Comparison of ENCODE assay signal across 16 mouse cellular contexts in the genomic region with DNA sequence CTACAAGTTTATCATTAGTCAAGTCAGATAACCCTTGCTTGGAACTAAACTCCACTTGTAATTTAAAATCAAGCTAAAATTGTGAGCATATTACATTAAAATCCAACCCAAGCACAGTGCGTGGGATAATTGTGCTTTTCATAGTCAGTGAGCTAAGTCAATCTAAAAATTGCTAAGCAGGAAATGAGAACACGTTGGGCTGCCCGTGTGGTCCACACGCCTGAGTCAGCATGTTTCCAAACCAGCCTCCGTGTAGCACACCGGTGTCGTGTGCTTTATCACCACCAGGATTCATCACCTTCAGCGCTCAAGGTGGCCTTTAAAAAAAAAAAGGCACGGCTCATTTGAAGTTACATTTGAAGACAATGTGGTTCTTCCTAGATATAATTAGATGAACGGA. TPM values are rescaled to one million over a fixed set of nuclear protein-coding genes. Genes with fewer than 3 reads are reported as not detected.
A peak's percentile ranks its signal among the peaks of the same experiment; 100 is the strongest.
DNase-seq lines count a peak whose midpoint lies in the region; ATAC-seq and TF ChIP-seq lines count a peak whose summit lies in the region.
"Had no signal": no experiment of that assay in that cellular context is flagged by ENCODE, and none has a peak within 500 bp of the region (broad histone marks: within the 10 kb centered on the region; RNA-seq: fewer than 3 reads in every experiment).

No protein-coding gene starts in this region.

- DNase-seq in layer of hippocampus, adult 2 months (ENCODE audit: low spot score in 2 of 2): peak; percentile 27 to 40
- DNase-seq in layer of hippocampus, adult 8-10 months (ENCODE audit: low spot score in 2 of 2): no peak
- peak; percentile 53 for DNase-seq in CD4-positive helper T cell, adult 2 months (ENCODE audit: low read depth, low spot score)
- no peak for DNase-seq in kidney, postnatal 25 days
- no peak for DNase-seq in forebrain, embryonic 14.5 days (ENCODE audit: low spot score)
- DNase-seq: adrenal gland, postnatal 10 days; cerebellum, postnatal 25 days; kidney, adult 9 months had no signal

- no peak overlapping the region for H3K9ac ChIP-seq in midbrain, embryonic 13.5 days (replicated peaks)
- H3K9ac ChIP-seq in forebrain, embryonic 14.5 days (ENCODE audit: low read length): no peak overlapping the region
- H3K9ac ChIP-seq: embryonic facial prominence, embryonic 15.5 days had no signal

- no peaks in the 10 kb centered on the region for H3K36me3 ChIP-seq in midbrain, embryonic 13.5 days
- H3K36me3 ChIP-seq in forebrain, embryonic 14.5 days (ENCODE audit: control insufficient read depth, insufficient read depth, low read length): no peaks in the 10 kb centered on the region
- H3K36me3 ChIP-seq: embryonic facial prominence, embryonic 15.5 days had no signal

- no peak overlapping the region for H3K4me3 ChIP-seq in layer of hippocampus, adult 2 months
- H3K4me3 ChIP-seq in midbrain, embryonic 13.5 days (replicated peaks): no peak overlapping the region
- no peak overlapping the region for H3K4me3 ChIP-seq in forebrain, embryonic 14.5 days (ENCODE audit: low read depth, low read length)
- H3K4me3 ChIP-seq: embryonic facial prominence, embryonic 15.5 days had no signal

- WGBS in midbrain, embryonic 13.5 days: 92% methylated on average over 10 of the region's 10 CpGs
- WGBS in forebrain, embryonic 14.5 days: 87% methylated on average over 10 of the region's 10 CpGs

- H3K27ac ChIP-seq in layer of hippocampus, adult 2 months: no peak overlapping the region
- no peak overlapping the region for H3K27ac ChIP-seq in midbrain, embryonic 13.5 days
- H3K27ac ChIP-seq in forebrain, embryonic 14.5 days (ENCODE audit: low read depth, low read length): no peak overlapping the region
- H3K27ac ChIP-seq: embryonic facial prominence, embryonic 15.5 days had no signal

- TF ChIP-seq CTCF in layer of hippocampus, adult 2 months (conservative IDR thresholded peaks at IDR 0.05): peak; percentile 36

- H3K9me3 ChIP-seq in midbrain, embryonic 13.5 days: no peaks in the 10 kb centered on the region
- no peaks in the 10 kb centered on the region for H3K9me3 ChIP-seq in forebrain, embryonic 14.5 days (replicated peaks; ENCODE audit: control insufficient read depth, low read length)
- H3K9me3 ChIP-seq: embryonic facial prominence, embryonic 15.5 days had no signal

- no peak overlapping the region for H3K4me2 ChIP-seq in midbrain, embryonic 13.5 days (replicated peaks)
- no peak overlapping the region for H3K4me2 ChIP-seq in forebrain, embryonic 14.5 days (ENCODE audit: low read length)
- H3K4me2 ChIP-seq: embryonic facial prominence, embryonic 15.5 days had no signal

- ATAC-seq in common myeloid progenitor, adult 5-6 weeks (replicated peaks; ENCODE audit: low read depth, poor library complexity, severe bottlenecking): peak; percentile 70
- ATAC-seq in megakaryocyte, adult 5-6 weeks (ENCODE audit: poor library complexity, severe bottlenecking): peak; percentile 80
- ATAC-seq in midbrain, embryonic 13.5 days: no peak
- ATAC-seq in forebrain, embryonic 14.5 days: no peak
- ATAC-seq: forebrain, embryonic 16.5 days; hindbrain, embryonic 16.5 days had no signal

- no peaks in the 10 kb centered on the region for H3K27me3 ChIP-seq in midbrain, embryonic 13.5 days
- H3K27me3 ChIP-seq in forebrain, embryonic 14.5 days (replicated peaks; ENCODE audit: control insufficient read depth, insufficient read depth, low read length): no peaks in the 10 kb centered on the region
- H3K27me3 ChIP-seq: embryonic facial prominence, embryonic 15.5 days had no signal

- H3K4me1 ChIP-seq in midbrain, embryonic 13.5 days (replicated peaks): no peaks in the 10 kb centered on the region
- no peaks in the 10 kb centered on the region for H3K4me1 ChIP-seq in forebrain, embryonic 14.5 days (ENCODE audit: control insufficient read depth, insufficient read depth, low read length)
- H3K4me1 ChIP-seq: embryonic facial prominence, embryonic 15.5 days had no signal

RNA-seq across cellular contexts. Expression of a gene that starts 10.2 kb away (rescaled TPM):
- total RNA-seq in layer of hippocampus, adult 2 months (2021): 1 to 10 TPM; 1.0 TPM
- total RNA-seq in layer of hippocampus, adult 8-10 months (2022): 1 to 10 TPM in 2 of 4 experiments, under 1 TPM in 2; 0.61 to 1.2 (median 1.0) TPM
- total RNA-seq in common myeloid progenitor, adult 5-6 weeks (2017): not detected in 2 replicates
- not detected in 2 replicates for total RNA-seq in megakaryocyte, adult 5-6 weeks (2015)
- not detected in 2 replicates for total RNA-seq in megakaryocyte, adult 5-6 weeks (2017)
- 0.30 and 0.45 TPM in 2 replicates for polyA plus RNA-seq in midbrain, embryonic 13.5 days (2015; fragmentation: Nextera tagmentation; extraction: Ambion mirVana)
- 0.18 and 0.19 TPM in 2 replicates for polyA plus RNA-seq in forebrain, embryonic 14.5 days (2014; fragmentation: Nextera tagmentation; extraction: Ambion mirVana)
- polyA plus RNA-seq: gonadal fat pad, adult 2 months had no signal

RNA-seq across cellular contexts. Expression of a gene that starts 16.9 kb away (rescaled TPM):
- under 1 TPM; 0.31 to 0.37 TPM for total RNA-seq in layer of hippocampus, adult 2 months (2021)
- total RNA-seq in layer of hippocampus, adult 8-10 months (2022): under 1 TPM in 3 of 4 experiments, not detected in 1; 0.21 to 0.39 (median 0.38) TPM
- total RNA-seq in common myeloid progenitor, adult 5-6 weeks (2017): 0.50 TPM in 1 of 2 replicates, not detected in the other
- not detected in 2 replicates for total RNA-seq in megakaryocyte, adult 5-6 weeks (2015)
- 0.04 TPM in 1 of 2 replicates, not detected in the other for total RNA-seq in megakaryocyte, adult 5-6 weeks (2017)
- polyA plus RNA-seq in midbrain, embryonic 13.5 days (2015; fragmentation: Nextera tagmentation; extraction: Ambion mirVana): 0.30 and 0.39 TPM in 2 replicates
- 0.20 and 0.46 TPM in 2 replicates for polyA plus RNA-seq in forebrain, embryonic 14.5 days (2014; fragmentation: Nextera tagmentation; extraction: Ambion mirVana)
- polyA plus RNA-seq: gonadal fat pad, adult 2 months; liver, embryonic 16.5 days had no signal

Comparison
In these comparisons a context has a peak if more than half of its experiments do, and no peak if none do; other contexts are left out.
1. DNase-seq: peak in layer of hippocampus, adult 2 months (2 of 2) and CD4-positive helper T cell, adult 2 months (single experiment); none in layer of hippocampus, adult 8-10 months (0 of 2), kidney, postnatal 25 days (0 of 2) and forebrain, embryonic 14.5 days (single experiment).
2. ATAC-seq: peak in common myeloid progenitor, adult 5-6 weeks (single experiment) and megakaryocyte, adult 5-6 weeks (single experiment); none in midbrain, embryonic 13.5 days (single experiment) and forebrain, embryonic 14.5 days (single experiment).